Mouse (Mus musculus): ENCODE data around the gene Gm28048. TPM values are rescaled to one million over a fixed set of nuclear protein-coding genes. Genes with fewer than 3 reads are reported as not detected.

Gene Gm28048
- polyA plus RNA-seq, 1 experiment from 2014 or later, result 14.0 TPM

GRCm38 (mm10) chr11:23020116-23020770, 38.4 kb upstream of the Gm28048 start:
- 73% methylated on average over 24 of the region's 24 CpGs for WGBS

GRCm38 (mm10) chr11:23017943-23018342, 36.1 kb upstream of the Gm28048 start:
- H3K27me3 ChIP-seq (ENCODE audit: control insufficient read depth, insufficient read depth, low read length), result no peaks in the 10 kb centered on the region
- H3K4me3 ChIP-seq (ENCODE audit: low read depth, low read length), result no peak overlapping the region
- no peak for ATAC-seq (ENCODE audit: low FRiP score, low TSS enrichment)
- no peaks in the 10 kb centered on the region for H3K4me1 ChIP-seq (replicated peaks; ENCODE audit: control insufficient read depth, insufficient read depth)
- no peak overlapping the region for H3K4me2 ChIP-seq (replicated peaks; ENCODE audit: low read depth)
- TF ChIP-seq CTCF (IDR thresholded peaks at IDR 0.05; ENCODE audit: low read depth), result no peak
- TF ChIP-seq EP300 (optimal IDR thresholded peaks at IDR 0.05), result no peak
- H3K36me3 ChIP-seq (ENCODE audit: control insufficient read depth, insufficient read depth, low read length), result no peaks in the 10 kb centered on the region
- no peak overlapping the region for H3K27ac ChIP-seq (replicated peaks)
- WGBS, result 92% methylated on average over 4 of the region's 4 CpGs
- H3K9ac ChIP-seq (ENCODE audit: low read length), result no peak overlapping the region
- DNase-seq (ENCODE audit: low spot score), result no peak
- no peaks in the 10 kb centered on the region for H3K9me3 ChIP-seq (ENCODE audit: control insufficient read depth, low read length)

More at GRCm38 (mm10) chr11:23020116-23020770, 38.4 kb upstream of the Gm28048 start:
- DNase-seq (ENCODE audit: low spot score) (no peak), ATAC-seq (ENCODE audit: low FRiP score, low TSS enrichment) (no peak)
- no peak overlapping the region for H3K9ac ChIP-seq (ENCODE audit: low read length)
- H3K4me1 ChIP-seq (replicated peaks; ENCODE audit: control insufficient read depth, insufficient read depth), result no peaks in the 10 kb centered on the region
- H3K27me3 ChIP-seq (ENCODE audit: control insufficient read depth, insufficient read depth, low read length), result no peaks in the 10 kb centered on the region
- no peak overlapping the region for H3K4me2 ChIP-seq (replicated peaks; ENCODE audit: low read depth)
- H3K36me3 ChIP-seq (ENCODE audit: control insufficient read depth, insufficient read depth, low read length), result no peaks in the 10 kb centered on the region
- no peak overlapping the region for H3K27ac ChIP-seq (replicated peaks)
- H3K4me3 ChIP-seq (ENCODE audit: low read depth, low read length), result no peak overlapping the region
- H3K9me3 ChIP-seq (ENCODE audit: control insufficient read depth, low read length), result no peaks in the 10 kb centered on the region
- TF ChIP-seq EP300 (optimal IDR thresholded peaks at IDR 0.05) (no peak), CTCF (IDR thresholded peaks at IDR 0.05; ENCODE audit: low read depth) (no peak)

- H3K36me3 ChIP-seq (ENCODE audit: control insufficient read depth, insufficient read depth, low read length), result no peaks in the 10 kb centered on the region
- WGBS, result 78% methylated on average over 6 of the region's 6 CpGs
- no peak overlapping the region for H3K27ac ChIP-seq (replicated peaks)
- H3K27me3 ChIP-seq (ENCODE audit: control insufficient read depth, insufficient read depth, low read length), result no peaks in the 10 kb centered on the region
- no peak overlapping the region for H3K9ac ChIP-seq (ENCODE audit: low read length)
- no peak for DNase-seq (ENCODE audit: low spot score)
- H3K4me2 ChIP-seq (replicated peaks; ENCODE audit: low read depth), result no peak overlapping the region
- H3K4me3 ChIP-seq (ENCODE audit: low read depth, low read length), result no peak overlapping the region
- TF ChIP-seq CTCF (IDR thresholded peaks at IDR 0.05; ENCODE audit: low read depth) (no peak), EP300 (optimal IDR thresholded peaks at IDR 0.05) (no peak)
- H3K9me3 ChIP-seq (ENCODE audit: control insufficient read depth, low read length), result no peaks in the 10 kb centered on the region
- H3K4me1 ChIP-seq (replicated peaks; ENCODE audit: control insufficient read depth, insufficient read depth), result no peaks in the 10 kb centered on the region
- ATAC-seq (ENCODE audit: low FRiP score, low TSS enrichment), result no peak
Observed at GRCm38 (mm10) chr11:23014996-23015395, 33.1 kb upstream of the Gm28048 start.

- 93% methylated on average over 4 of the region's 4 CpGs for WGBS
- no peaks in the 10 kb centered on the region for H3K9me3 ChIP-seq (ENCODE audit: control insufficient read depth, low read length)
- H3K4me1 ChIP-seq (replicated peaks; ENCODE audit: control insufficient read depth, insufficient read depth), result no peaks in the 10 kb centered on the region
- ATAC-seq (ENCODE audit: low FRiP score, low TSS enrichment) (peak; percentile 57; the same call in 1 of the 2 replicates), DNase-seq (ENCODE audit: low spot score) (no peak)
- H3K27ac ChIP-seq (replicated peaks), result peak overlapping the region; percentile 30; the same call in 1 of the 2 replicates
- no peaks in the 10 kb centered on the region for H3K36me3 ChIP-seq (ENCODE audit: control insufficient read depth, insufficient read depth, low read length)
- no peak overlapping the region for H3K9ac ChIP-seq (ENCODE audit: low read length)
- no peak overlapping the region for H3K4me3 ChIP-seq (ENCODE audit: low read depth, low read length)
- no peak overlapping the region for H3K4me2 ChIP-seq (replicated peaks; ENCODE audit: low read depth)
- no peaks in the 10 kb centered on the region for H3K27me3 ChIP-seq (ENCODE audit: control insufficient read depth, insufficient read depth, low read length)
- TF ChIP-seq CTCF (IDR thresholded peaks at IDR 0.05; ENCODE audit: low read depth) (peak; percentile 70), EP300 (optimal IDR thresholded peaks at IDR 0.05) (no peak)
Observed at GRCm38 (mm10) chr11:23013580-23014294, 31.8 kb upstream of the Gm28048 start.

GRCm38 (mm10) chr11:23013096-23013495, 31.2 kb upstream of the Gm28048 start:
- TF ChIP-seq CTCF (IDR thresholded peaks at IDR 0.05; ENCODE audit: low read depth), result no peak
- no peak for TF ChIP-seq EP300 (optimal IDR thresholded peaks at IDR 0.05)
- no peak overlapping the region for H3K4me2 ChIP-seq (replicated peaks; ENCODE audit: low read depth)
- peak overlapping the region; percentile 30; the same call in 1 of the 2 replicates for H3K27ac ChIP-seq (replicated peaks)
- DNase-seq (ENCODE audit: low spot score) (no peak), ATAC-seq (ENCODE audit: low FRiP score, low TSS enrichment) (peak; percentile 47; the same call in 1 of the 2 replicates)
- 33% methylated on average over 1 of the region's 1 CpGs for WGBS
- H3K36me3 ChIP-seq (ENCODE audit: control insufficient read depth, insufficient read depth, low read length), result no peaks in the 10 kb centered on the region
- no peaks in the 10 kb centered on the region for H3K9me3 ChIP-seq (ENCODE audit: control insufficient read depth, low read length)
- H3K9ac ChIP-seq (ENCODE audit: low read length), result no peak overlapping the region
- H3K27me3 ChIP-seq (ENCODE audit: control insufficient read depth, insufficient read depth, low read length), result no peaks in the 10 kb centered on the region
- H3K4me1 ChIP-seq (replicated peaks; ENCODE audit: control insufficient read depth, insufficient read depth), result no peaks in the 10 kb centered on the region
- no peak overlapping the region for H3K4me3 ChIP-seq (ENCODE audit: low read depth, low read length)

GRCm38 (mm10) chr11:23008824-23009200, 26.9 kb upstream of the Gm28048 start:
- no peak for ATAC-seq (ENCODE audit: low FRiP score, low TSS enrichment)
- WGBS, result 9% methylated on average over 4 of the region's 4 CpGs
- no peak overlapping the region for H3K27ac ChIP-seq (replicated peaks)

More at GRCm38 (mm10) chr11:23008824-23009200, 26.9 kb upstream of the Gm28048 start:
- peaks cover 4% of the 10 kb centered on the region for H3K36me3 ChIP-seq (ENCODE audit: control insufficient read depth, insufficient read depth, low read length)
- H3K9me3 ChIP-seq (ENCODE audit: control insufficient read depth, low read length), result no peaks in the 10 kb centered on the region
- no peaks in the 10 kb centered on the region for H3K4me1 ChIP-seq (replicated peaks; ENCODE audit: control insufficient read depth, insufficient read depth)
- H3K4me3 ChIP-seq (ENCODE audit: low read depth, low read length), result peak overlapping the region; percentile 58
- H3K4me2 ChIP-seq (replicated peaks; ENCODE audit: low read depth), result peak overlapping the region; percentile 61
- no peak for TF ChIP-seq EP300 (optimal IDR thresholded peaks at IDR 0.05)
- TF ChIP-seq CTCF (IDR thresholded peaks at IDR 0.05; ENCODE audit: low read depth), result no peak
- no peaks in the 10 kb centered on the region for H3K27me3 ChIP-seq (ENCODE audit: control insufficient read depth, insufficient read depth, low read length)
- peak overlapping the region; percentile 73; the same call in 1 of the 2 replicates for H3K9ac ChIP-seq (ENCODE audit: low read length)
- no peak for DNase-seq (ENCODE audit: low spot score)
